Mouse (Mus musculus) kidney, embryonic 14.5 days (tissue): ENCODE results near the gene Gtf3c4. TPM values are rescaled to one million over a fixed set of nuclear protein-coding genes. Genes with fewer than 3 reads are reported as not detected.

ENCODE experiments used
- ATAC-seq: fragments of 200-750 bp; cut with Nextera tagmentation; 2 replicates; pipeline ENCODE4 v1.8.0; 2017; ENCODE audit warnings: moderate number of reproducible peaks, mild to moderate bottlenecking, moderate TSS enrichment, moderate library complexity; ENCODE audit not compliant: low FRiP score, low TSS enrichment
- H3K27ac ChIP-seq: fragments of 300-500 bp; sonication (generic); 2 replicates; pipeline ENCODE4 v1.5.1; 2014; ENCODE audit warnings: low read depth, mild to moderate bottlenecking, low read length, moderate library complexity, mixed read lengths
- H3K27me3 ChIP-seq: fragments of 300-500 bp; sonication (generic); 2 replicates; pipeline ENCODE4 v1.6.1; 2014; ENCODE audit warnings: mild to moderate bottlenecking, low read length; ENCODE audit not compliant: control insufficient read depth, insufficient read depth
- H3K36me3 ChIP-seq: fragments of 300-500 bp; sonication (generic); 2 replicates; pipeline ENCODE4 v1.6.1; 2014; ENCODE audit warnings: low read length, mixed read lengths; ENCODE audit not compliant: control insufficient read depth, insufficient read depth
- H3K4me1 ChIP-seq: fragments of 300-500 bp; sonication (generic); 2 replicates; pipeline ENCODE4 v1.6.1; 2014; ENCODE audit warnings: low read length, mixed read lengths; ENCODE audit not compliant: control insufficient read depth, insufficient read depth
- H3K4me2 ChIP-seq: fragments of 300-500 bp; sonication (generic); replicated peaks from 2 replicates; pipeline ENCODE4 v1.6.1; 2014; ENCODE audit warnings: low read depth, mild to moderate bottlenecking, low read length
- H3K4me3 ChIP-seq: fragments of 300-500 bp; sonication (generic); 2 replicates; pipeline ENCODE4 v1.5.1; 2014; ENCODE audit warnings: mild to moderate bottlenecking, low read length
- H3K9ac ChIP-seq: fragments of 300-500 bp; sonication (generic); 2 replicates; pipeline ENCODE4 v1.6.1; 2014; ENCODE audit warnings: low read depth, mild to moderate bottlenecking, low read length, moderate library complexity
- H3K9me3 ChIP-seq: fragments of 300-500 bp; sonication (generic); 2 replicates; pipeline ENCODE4 v1.6.1; 2016; ENCODE audit warnings: low read length; ENCODE audit not compliant: control insufficient read depth
- WGBS: fragments of 180-500 bp; shearing (Covaris S2); extraction: QIAGEN DNeasy Blood & Tissue Kit; methylation state at CpG from one replicate; pipeline ENCODE4 v1.1.7; 2014; 5-methylcytosine and 5-hydroxymethylcytosine counted together
- polyA plus RNA-seq: library from polyadenylated mRNA; unstranded; fragments of >200 nt; fragmentation: Nextera tagmentation; extraction: Ambion mirVana; gene quantifications from 2 replicates; pipeline ENCODE4 v1.2.1, GENCODE M21; 2014

Gene Gtf3c4
- 16.4 and 31.7 TPM in 2 replicates for polyA plus RNA-seq

DNA sequence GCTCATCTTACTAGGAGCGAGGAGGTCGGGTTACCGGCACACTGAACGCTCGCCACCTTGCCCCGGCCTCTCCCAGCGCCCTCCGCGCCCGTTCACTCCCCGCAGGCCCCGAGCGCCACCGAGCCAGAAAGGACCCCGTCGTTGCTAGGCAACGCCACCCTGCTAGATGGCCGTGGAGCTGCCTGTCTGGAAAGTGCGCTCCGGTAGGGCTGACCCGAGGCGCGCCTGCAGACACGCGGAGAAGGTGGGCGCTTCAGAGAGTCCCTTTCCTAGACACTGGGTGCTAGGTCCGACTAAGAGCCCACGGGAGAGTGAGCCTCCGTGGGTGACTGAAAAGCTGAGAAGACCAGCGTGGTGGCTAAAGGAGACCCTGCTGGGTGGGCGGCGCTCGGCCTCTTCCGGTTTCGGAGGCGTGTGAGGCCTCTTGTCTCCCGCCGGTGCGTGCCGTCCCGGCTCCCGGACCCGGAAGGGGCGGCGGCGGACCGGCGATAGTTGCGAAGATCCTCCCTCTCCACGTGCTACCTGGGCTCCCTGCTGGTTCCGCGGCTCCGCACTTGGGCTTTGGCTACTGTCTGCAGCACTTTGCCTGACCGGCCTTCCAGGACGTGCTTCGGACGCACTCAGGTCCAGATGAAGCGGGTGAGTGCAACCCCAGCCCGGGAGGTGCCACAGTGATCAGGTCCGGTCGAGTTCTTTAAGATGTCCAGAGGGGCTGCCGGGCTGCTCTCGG is at the start of gene Gtf3c4, which contains the start of gene Ddx31:
Gene Gtf3c4, minus strand, starts transcription at position 139 of the 730 bp plus-strand sequence.
Gene Ddx31, plus strand, starts transcription at position 185 of the 730 bp plus-strand sequence.
- WGBS, result under 1% methylated on average over 58 of the region's 63 CpGs
- Histone ChIP-seq H3K9ac (peak within 1 kb of the TSS; percentile 98), H3K36me3 (peaks cover 7% of the 10 kb centered on the region; the same call in 1 of the 2 replicates), H3K4me2 (peak within 1 kb of the TSS; percentile 87), H3K4me3 (peak within 1 kb of the TSS; percentile 100), H3K9me3 (no peaks in the 10 kb centered on the region), H3K4me1 (peaks cover 35% of the 10 kb centered on the region), H3K27me3 (no peaks in the 10 kb centered on the region), H3K27ac (peak within 1 kb of the TSS; percentile 80)
- ATAC-seq, result peak; percentile 95

DNA sequence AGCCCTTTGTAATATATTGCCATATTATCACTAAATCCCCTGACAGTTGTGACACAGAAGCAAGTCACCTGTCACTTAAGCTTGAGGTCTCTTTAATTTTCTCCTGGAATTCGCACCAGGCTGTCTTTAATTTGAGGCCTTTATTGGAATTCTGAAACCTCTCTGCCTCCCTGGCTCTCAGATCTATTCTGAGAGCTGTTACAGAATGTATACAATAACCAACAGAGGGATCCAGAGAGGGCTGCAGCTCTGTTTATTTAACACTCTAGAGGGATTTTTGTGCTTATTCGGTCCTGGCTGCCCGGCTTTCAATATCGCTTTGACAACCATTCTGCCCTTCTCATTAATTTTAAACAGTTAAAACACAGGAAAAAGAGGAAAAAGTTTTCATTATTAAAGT is 44.8 kb upstream of the Gtf3c4 start:
- Histone ChIP-seq H3K9me3 (no peaks in the 10 kb centered on the region), H3K27ac (no peak overlapping the region), H3K36me3 (peaks cover 67% of the 10 kb centered on the region), H3K4me2 (no peak overlapping the region), H3K9ac (no peak overlapping the region), H3K4me1 (no peaks in the 10 kb centered on the region), H3K4me3 (no peak overlapping the region), H3K27me3 (no peaks in the 10 kb centered on the region)
- 79% methylated on average over 4 of the region's 4 CpGs for WGBS
- no peak for ATAC-seq

DNA sequence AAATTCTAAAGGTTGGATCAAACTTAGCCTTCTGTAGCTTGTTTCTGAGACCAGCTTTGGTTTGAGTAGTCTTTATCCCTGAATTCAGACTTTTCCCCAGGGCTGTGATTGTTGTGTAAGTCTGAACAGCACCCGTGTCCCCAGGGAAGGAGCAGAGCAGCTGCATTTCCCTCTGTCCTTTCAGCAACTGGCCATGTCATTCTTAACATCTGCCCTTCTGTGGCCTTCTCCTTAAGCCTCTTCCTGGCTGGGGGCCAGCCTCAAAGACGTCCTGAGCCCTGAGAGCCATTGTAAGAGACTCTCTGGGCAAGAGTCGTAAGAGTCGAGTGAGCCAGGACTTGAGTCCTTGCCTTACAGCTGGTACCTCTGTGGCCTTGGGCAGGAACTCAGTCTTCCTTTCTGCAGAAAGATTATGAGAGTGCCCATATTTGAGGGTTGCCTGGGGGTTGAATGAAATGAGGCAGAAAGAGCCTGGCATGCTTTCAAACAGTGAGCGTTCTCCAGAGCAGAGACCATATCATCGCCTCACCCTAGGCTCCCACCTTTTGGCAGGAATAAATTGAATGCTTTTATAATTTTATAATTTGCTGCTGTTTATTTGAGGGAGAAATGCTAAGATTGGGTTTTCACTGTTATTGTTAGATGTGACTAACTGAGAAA is 42.8 kb upstream of the Gtf3c4 start:
- Histone ChIP-seq H3K36me3 (peaks cover 62% of the 10 kb centered on the region), H3K27me3 (no peaks in the 10 kb centered on the region), H3K27ac (no peak overlapping the region), H3K4me2 (no peak overlapping the region), H3K4me1 (no peaks in the 10 kb centered on the region), H3K9ac (no peak overlapping the region), H3K9me3 (no peaks in the 10 kb centered on the region), H3K4me3 (no peak overlapping the region)
- ATAC-seq, result no peak
- 83% methylated on average over 6 of the region's 6 CpGs for WGBS

DNA sequence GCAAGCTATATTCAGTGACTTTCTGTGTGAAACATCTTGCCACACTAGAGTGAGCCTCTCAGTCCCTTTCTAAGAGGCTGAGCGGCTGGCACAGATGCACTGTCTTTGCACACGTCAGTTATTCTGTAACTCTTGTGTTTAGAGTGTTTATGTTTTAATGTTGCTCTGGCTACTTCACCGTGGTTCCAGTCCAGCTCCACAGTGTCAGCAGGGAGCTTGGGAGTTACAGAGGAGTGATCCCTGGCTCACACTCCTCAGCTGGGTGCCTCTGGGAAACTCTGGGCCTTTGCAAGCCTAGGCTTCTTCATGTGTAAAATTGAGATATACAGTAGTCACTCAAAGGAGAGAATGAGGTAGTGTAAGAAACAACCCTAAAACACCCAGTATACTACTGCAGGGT is 41.9 kb upstream of the Gtf3c4 start:
- Histone ChIP-seq H3K9me3 (no peaks in the 10 kb centered on the region), H3K36me3 (peaks cover 64% of the 10 kb centered on the region), H3K27ac (no peak overlapping the region), H3K9ac (no peak overlapping the region), H3K4me3 (no peak overlapping the region), H3K4me2 (no peak overlapping the region), H3K4me1 (no peaks in the 10 kb centered on the region), H3K27me3 (no peaks in the 10 kb centered on the region)
- no peak for ATAC-seq
- 86% methylated on average over 3 of the region's 3 CpGs for whole genome bisulfite sequencing

DNA sequence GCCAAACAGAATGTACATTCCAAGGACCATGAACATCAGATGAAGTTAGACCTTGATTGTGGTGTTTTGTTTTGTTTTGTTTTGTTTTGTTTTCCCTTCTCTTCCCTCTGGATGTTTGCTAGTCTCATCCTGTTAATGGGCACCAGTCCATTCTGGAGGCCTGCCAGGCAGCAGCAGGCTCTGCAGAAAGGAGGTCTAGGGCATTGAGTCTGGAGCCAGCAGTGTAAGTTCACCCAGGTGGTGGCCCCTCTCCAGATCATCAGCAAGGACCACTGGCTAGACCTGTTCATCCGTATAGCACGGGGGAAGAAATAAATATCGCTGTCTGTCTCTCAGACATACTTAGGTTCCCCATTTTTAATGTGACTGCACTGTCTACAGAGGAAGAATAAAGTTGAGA is 41.1 kb upstream of the Gtf3c4 start:
- no peak overlapping the region for H3K9ac ChIP-seq
- H3K4me3 ChIP-seq, result no peak overlapping the region
- H3K4me2 ChIP-seq, result no peak overlapping the region
- no peak for ATAC-seq
- WGBS, result 93% methylated on average over 3 of the region's 3 CpGs
- H3K36me3 ChIP-seq, result peaks cover 67% of the 10 kb centered on the region
- H3K27ac ChIP-seq, result no peak overlapping the region
- H3K9me3 ChIP-seq, result no peaks in the 10 kb centered on the region
- H3K4me1 ChIP-seq, result no peaks in the 10 kb centered on the region
- H3K27me3 ChIP-seq, result no peaks in the 10 kb centered on the region

DNA sequence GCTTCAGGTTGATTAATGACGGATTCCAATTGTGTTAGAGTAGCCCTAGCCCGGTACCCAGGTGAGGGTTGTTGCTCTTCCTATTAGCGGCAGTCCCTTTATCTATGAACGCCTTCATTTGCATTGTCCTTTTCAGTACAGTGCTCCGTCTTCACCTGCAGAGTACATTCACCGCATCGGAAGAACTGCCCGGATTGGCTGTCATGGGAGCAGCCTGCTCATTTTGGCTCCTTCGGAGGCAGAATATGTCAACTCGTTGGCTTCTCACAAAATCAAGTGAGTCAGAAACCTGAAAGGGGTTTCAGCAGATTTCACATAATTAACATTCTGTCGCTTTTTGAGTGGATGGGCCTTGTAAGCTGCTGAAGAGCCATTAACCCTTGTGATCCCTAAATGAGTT is 35.4 kb upstream of the Gtf3c4 start:
- H3K9me3 ChIP-seq, result no peaks in the 10 kb centered on the region
- H3K9ac ChIP-seq, result no peak overlapping the region
- H3K4me1 ChIP-seq, result no peaks in the 10 kb centered on the region
- H3K4me2 ChIP-seq, result no peak overlapping the region
- no peak for ATAC-seq
- WGBS, result 91% methylated on average over 11 of the region's 11 CpGs
- no peaks in the 10 kb centered on the region for H3K27me3 ChIP-seq
- no peak overlapping the region for H3K4me3 ChIP-seq
- H3K27ac ChIP-seq, result no peak overlapping the region
- peaks cover 60% of the 10 kb centered on the region for H3K36me3 ChIP-seq

DNA sequence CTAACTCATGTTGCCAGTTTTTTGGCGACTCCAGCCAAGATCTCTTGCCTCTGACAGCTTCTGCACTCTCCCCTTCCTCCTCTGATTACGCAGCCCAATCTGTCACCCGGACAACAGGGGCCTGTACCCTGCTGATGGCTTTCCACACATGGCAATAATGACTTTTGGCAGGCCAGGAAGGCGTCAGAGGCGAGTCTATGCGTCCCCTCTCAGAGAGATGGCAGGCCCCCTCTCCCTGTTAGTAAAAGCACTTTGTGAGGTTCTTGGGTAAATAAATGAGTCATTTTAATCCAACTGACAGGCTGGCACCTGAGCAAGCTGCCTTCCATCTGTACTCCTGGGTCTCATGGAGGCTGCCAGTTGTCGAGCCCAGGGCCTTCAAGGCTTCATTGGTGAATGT is 27.3 kb upstream of the Gtf3c4 start:
- no peak for ATAC-seq
- WGBS, result 60% methylated on average over 7 of the region's 7 CpGs
- no peak overlapping the region for H3K27ac ChIP-seq
- no peaks in the 10 kb centered on the region for H3K27me3 ChIP-seq
- H3K4me1 ChIP-seq, result no peaks in the 10 kb centered on the region
- peaks cover 45% of the 10 kb centered on the region for H3K36me3 ChIP-seq
- H3K4me2 ChIP-seq, result no peak overlapping the region
- no peak overlapping the region for H3K9ac ChIP-seq
- H3K4me3 ChIP-seq, result no peak overlapping the region
- no peaks in the 10 kb centered on the region for H3K9me3 ChIP-seq

DNA sequence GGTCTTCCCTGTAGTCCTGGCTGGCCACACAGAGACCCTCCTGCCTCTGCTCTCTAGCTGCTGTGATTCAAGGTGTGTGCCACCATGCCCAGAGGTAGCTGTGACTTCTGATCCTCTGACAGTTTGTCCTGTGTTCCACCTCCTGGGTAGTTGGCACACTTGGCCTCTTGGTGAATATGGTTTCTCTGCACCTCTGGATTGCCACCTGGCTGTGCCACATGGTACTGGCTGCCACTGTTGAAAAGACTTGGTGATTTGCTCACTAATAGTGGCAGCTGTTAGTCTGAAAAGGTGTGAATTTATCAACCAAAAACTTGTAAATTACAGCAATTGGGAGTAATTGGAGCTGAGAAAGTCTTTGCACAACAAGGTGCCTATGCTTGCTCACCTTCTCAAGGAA is 23.7 kb upstream of the Gtf3c4 start:
- no peak overlapping the region for H3K27ac ChIP-seq
- no peaks in the 10 kb centered on the region for H3K9me3 ChIP-seq
- H3K27me3 ChIP-seq, result no peaks in the 10 kb centered on the region
- ATAC-seq, result no peak
- H3K4me1 ChIP-seq, result no peaks in the 10 kb centered on the region
- no peak overlapping the region for H3K9ac ChIP-seq
- no peak overlapping the region for H3K4me2 ChIP-seq
- peaks cover 76% of the 10 kb centered on the region for H3K36me3 ChIP-seq
- no peak overlapping the region for H3K4me3 ChIP-seq

DNA sequence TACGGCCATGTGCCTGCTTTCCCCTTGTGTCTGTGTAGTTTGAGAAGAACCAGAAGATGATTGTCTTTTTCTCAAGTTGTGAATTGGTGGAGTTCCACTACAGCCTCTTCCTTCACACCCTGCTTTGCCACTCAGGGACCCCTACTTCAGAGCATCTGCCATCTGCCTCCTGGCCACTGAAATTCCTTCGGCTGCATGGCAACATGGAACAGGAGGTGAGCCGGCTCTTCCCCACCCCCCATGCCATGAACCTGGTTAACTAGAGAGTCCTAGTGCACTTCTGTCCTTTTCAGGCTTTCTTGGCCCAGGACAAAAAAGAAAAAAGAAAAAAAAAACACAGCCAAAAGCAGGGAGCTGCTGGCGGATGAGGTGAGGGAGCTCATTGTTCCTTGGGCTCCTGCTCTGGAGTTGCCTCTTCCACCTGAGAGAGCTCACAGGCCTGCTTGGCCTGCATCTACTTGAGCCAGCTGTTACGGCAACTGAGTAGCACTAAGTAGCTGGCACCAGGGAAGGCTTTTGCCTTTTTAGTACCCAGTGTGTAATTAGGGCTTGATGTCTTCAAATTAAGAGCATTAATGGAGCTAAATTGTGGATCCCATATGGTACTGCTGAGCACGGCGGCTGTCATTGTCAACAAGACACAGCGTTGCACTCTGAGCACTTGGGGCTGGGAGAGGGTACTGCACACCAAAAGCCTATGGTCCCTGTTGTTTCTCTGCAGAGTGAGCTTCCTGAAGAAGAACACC is 20.7 kb upstream of the Gtf3c4 start:
- no peak overlapping the region for H3K27ac ChIP-seq
- peaks cover 73% of the 10 kb centered on the region for H3K36me3 ChIP-seq
- WGBS, result 94% methylated on average over 8 of the region's 8 CpGs
- H3K9ac ChIP-seq, result no peak overlapping the region
- no peaks in the 10 kb centered on the region for H3K9me3 ChIP-seq
- H3K4me3 ChIP-seq, result no peak overlapping the region
- no peak overlapping the region for H3K4me2 ChIP-seq
- no peaks in the 10 kb centered on the region for H3K4me1 ChIP-seq
- ATAC-seq, result no peak
- no peaks in the 10 kb centered on the region for H3K27me3 ChIP-seq
